Mouse (Mus musculus): ENCODE measurements around the gene Msln. TPM values are rescaled to one million over a fixed set of nuclear protein-coding genes. Genes with fewer than 3 reads are reported as not detected.
"Not testable (repeated sequence)": the region's sequence is repeated elsewhere in the genome, so short reads cannot be mapped to it uniquely, and the experiment has no call there.

The Msln gene
- polyA plus RNA-seq, 1 experiment from 2014 or later: 42.8 TPM

- no peak overlapping the region for H3K9ac ChIP-seq (ENCODE audit: low read length)
- ATAC-seq (ENCODE audit: low read depth): peak; percentile 72
- WGBS: 55% methylated on average over 9 of the region's 9 CpGs
- no peak overlapping the region for H3K4me2 ChIP-seq (ENCODE audit: low read depth, low read length)
- H3K4me1 ChIP-seq (replicated peaks; ENCODE audit: control insufficient read depth, insufficient read depth, low read length): peaks cover 7% of the 10 kb centered on the region
- H3K9me3 ChIP-seq (ENCODE audit: control insufficient read depth, low read length): no peaks in the 10 kb centered on the region
- no peaks in the 10 kb centered on the region for H3K27me3 ChIP-seq (ENCODE audit: control insufficient read depth, insufficient read depth, low read depth, low read length)
- no peaks in the 10 kb centered on the region for H3K36me3 ChIP-seq (ENCODE audit: control insufficient read depth, insufficient read depth, low read length)
- peak overlapping the region; percentile 86 for H3K27ac ChIP-seq (ENCODE audit: low read length)
- H3K4me3 ChIP-seq (ENCODE audit: low read length): no peak overlapping the region
Observed at GRCm38 (mm10) chr17:25756378-25757242, 2.4 kb upstream of the Msln start.

- H3K9me3 ChIP-seq (ENCODE audit: control insufficient read depth, low read length): no peaks in the 10 kb centered on the region
- H3K27me3 ChIP-seq (ENCODE audit: control insufficient read depth, insufficient read depth, low read depth, low read length): no peaks in the 10 kb centered on the region
- 12% methylated on average over 4 of the region's 4 CpGs for WGBS
- H3K36me3 ChIP-seq (ENCODE audit: control insufficient read depth, insufficient read depth, low read length): no peaks in the 10 kb centered on the region
- H3K4me3 ChIP-seq (ENCODE audit: low read length): no peak overlapping the region
- ATAC-seq (ENCODE audit: low read depth): peak; percentile 67
- H3K9ac ChIP-seq (ENCODE audit: low read length): peak overlapping the region; percentile 24; the same call in 1 of the 2 replicates
- no peak overlapping the region for H3K4me2 ChIP-seq (ENCODE audit: low read depth, low read length)
- peaks cover 13% of the 10 kb centered on the region for H3K4me1 ChIP-seq (replicated peaks; ENCODE audit: control insufficient read depth, insufficient read depth, low read length)
- H3K27ac ChIP-seq (ENCODE audit: low read length): peak overlapping the region; percentile 86
Observed at GRCm38 (mm10) chr17:25755627-25756377, 1.6 kb upstream of the Msln start.

GRCm38 (mm10) chr17:25755086-25755485 is 908 bp upstream of the Msln start:
- Histone ChIP-seq H3K9ac (ENCODE audit: low read length) (no peak overlapping the region), H3K36me3 (ENCODE audit: control insufficient read depth, insufficient read depth, low read length) (no peaks in the 10 kb centered on the region), H3K27me3 (ENCODE audit: control insufficient read depth, insufficient read depth, low read depth, low read length) (no peaks in the 10 kb centered on the region), H3K4me3 (ENCODE audit: low read length) (no peak overlapping the region), H3K4me2 (ENCODE audit: low read depth, low read length) (no peak overlapping the region), H3K9me3 (ENCODE audit: control insufficient read depth, low read length) (no peaks in the 10 kb centered on the region), H3K4me1 (replicated peaks; ENCODE audit: control insufficient read depth, insufficient read depth, low read length) (peaks cover 13% of the 10 kb centered on the region), H3K27ac (ENCODE audit: low read length) (peak overlapping the region; percentile 59)
- 63% methylated on average over 4 of the region's 4 CpGs for WGBS
- ATAC-seq (ENCODE audit: low read depth): no peak

GRCm38 (mm10) chr17:25751446-25751845 is 2.7 kb downstream of the Msln start:
- H3K4me3 ChIP-seq (ENCODE audit: low read length): no peak overlapping the region
- H3K9ac ChIP-seq (ENCODE audit: low read length): 0 out of 2 replicates have a peak overlapping the region, but pooled peaks have one; percentile 24
- H3K27me3 ChIP-seq (ENCODE audit: control insufficient read depth, insufficient read depth, low read depth, low read length): no peaks in the 10 kb centered on the region
- H3K36me3 ChIP-seq (ENCODE audit: control insufficient read depth, insufficient read depth, low read length): no peaks in the 10 kb centered on the region
- H3K27ac ChIP-seq (ENCODE audit: low read length): peak overlapping the region; percentile 22; the same call in 1 of the 2 replicates
- no peak overlapping the region for H3K4me2 ChIP-seq (ENCODE audit: low read depth, low read length)
- peaks cover 12% of the 10 kb centered on the region for H3K4me1 ChIP-seq (replicated peaks; ENCODE audit: control insufficient read depth, insufficient read depth, low read length)
- no peaks in the 10 kb centered on the region for H3K9me3 ChIP-seq (ENCODE audit: control insufficient read depth, low read length)
- ATAC-seq (ENCODE audit: low read depth): peak; percentile 41; the same call in 1 of the 2 replicates
- 8% methylated on average over 5 of the region's 5 CpGs for WGBS

- ATAC-seq (ENCODE audit: low read depth): peak; percentile 58
- H3K9me3 ChIP-seq (ENCODE audit: control insufficient read depth, low read length): no peaks in the 10 kb centered on the region
- H3K36me3 ChIP-seq (ENCODE audit: control insufficient read depth, insufficient read depth, low read length): no peaks in the 10 kb centered on the region
- no peak overlapping the region for H3K4me3 ChIP-seq (ENCODE audit: low read length)
- H3K27me3 ChIP-seq (ENCODE audit: control insufficient read depth, insufficient read depth, low read depth, low read length): no peaks in the 10 kb centered on the region
- no peak overlapping the region for H3K4me2 ChIP-seq (ENCODE audit: low read depth, low read length)
- H3K27ac ChIP-seq (ENCODE audit: low read length): no peak overlapping the region
- H3K4me1 ChIP-seq (replicated peaks; ENCODE audit: control insufficient read depth, insufficient read depth, low read length): peaks cover 7% of the 10 kb centered on the region
- WGBS: 64% methylated on average over 6 of the region's 6 CpGs
- no peak overlapping the region for H3K9ac ChIP-seq (ENCODE audit: low read length)
Observed at GRCm38 (mm10) chr17:25749314-25749713, 4.9 kb downstream of the Msln start.

GRCm38 (mm10) chr17:25748238-25748637 is 5.9 kb downstream of the Msln start:
- H3K36me3 ChIP-seq (ENCODE audit: control insufficient read depth, insufficient read depth, low read length): no peaks in the 10 kb centered on the region
- no peak for ATAC-seq (ENCODE audit: low read depth)
- WGBS: 88% methylated on average over 4 of the region's 4 CpGs

GRCm38 (mm10) chr17:25744311-25744710 is 9.9 kb downstream of the Msln start:
- Histone ChIP-seq H3K27me3 (ENCODE audit: control insufficient read depth, insufficient read depth, low read depth, low read length) (no peaks in the 10 kb centered on the region), H3K9me3 (ENCODE audit: control insufficient read depth, low read length) (no peaks in the 10 kb centered on the region), H3K4me1 (replicated peaks; ENCODE audit: control insufficient read depth, insufficient read depth, low read length) (no peaks in the 10 kb centered on the region), H3K4me2 (ENCODE audit: low read depth, low read length) (no peak overlapping the region), H3K9ac (ENCODE audit: low read length) (no peak overlapping the region), H3K4me3 (ENCODE audit: low read length) (no peak overlapping the region), H3K36me3 (ENCODE audit: control insufficient read depth, insufficient read depth, low read length) (no peaks in the 10 kb centered on the region), H3K27ac (ENCODE audit: low read length) (no peak overlapping the region)
- WGBS: 62% methylated on average over 10 of the region's 10 CpGs
- ATAC-seq (ENCODE audit: low read depth): no peak

More at GRCm38 (mm10) chr17:25748238-25748637, 5.9 kb downstream of the Msln start:
- H3K9me3 ChIP-seq (ENCODE audit: control insufficient read depth, low read length): no peaks in the 10 kb centered on the region
- H3K4me2 ChIP-seq (ENCODE audit: low read depth, low read length): no peak overlapping the region
- H3K27ac ChIP-seq (ENCODE audit: low read length): peak overlapping the region; percentile 37; the same call in 1 of the 2 replicates
- H3K4me3 ChIP-seq (ENCODE audit: low read length): no peak overlapping the region
- peaks cover 7% of the 10 kb centered on the region for H3K4me1 ChIP-seq (replicated peaks; ENCODE audit: control insufficient read depth, insufficient read depth, low read length)
- no peaks in the 10 kb centered on the region for H3K27me3 ChIP-seq (ENCODE audit: control insufficient read depth, insufficient read depth, low read depth, low read length)
- H3K9ac ChIP-seq (ENCODE audit: low read length): no peak overlapping the region

GRCm38 (mm10) chr17:25743831-25744230 is 10.3 kb downstream of the Msln start:
- no peak overlapping the region for H3K27ac ChIP-seq (ENCODE audit: low read length)
- 83% methylated on average over 9 of the region's 9 CpGs for WGBS
- no peaks in the 10 kb centered on the region for H3K4me1 ChIP-seq (replicated peaks; ENCODE audit: control insufficient read depth, insufficient read depth, low read length)
- H3K4me3 ChIP-seq (ENCODE audit: low read length): no peak overlapping the region
- no peaks in the 10 kb centered on the region for H3K9me3 ChIP-seq (ENCODE audit: control insufficient read depth, low read length)
- H3K27me3 ChIP-seq (ENCODE audit: control insufficient read depth, insufficient read depth, low read depth, low read length): no peaks in the 10 kb centered on the region
- ATAC-seq (ENCODE audit: low read depth): no peak
- no peak overlapping the region for H3K9ac ChIP-seq (ENCODE audit: low read length)
- H3K36me3 ChIP-seq (ENCODE audit: control insufficient read depth, insufficient read depth, low read length): no peaks in the 10 kb centered on the region
- H3K4me2 ChIP-seq (ENCODE audit: low read depth, low read length): no peak overlapping the region

- not testable (repeated sequence) for H3K27ac ChIP-seq (ENCODE audit: low read length); H3K4me3 ChIP-seq (ENCODE audit: low read length); H3K9ac ChIP-seq (ENCODE audit: low read length); H3K4me1 ChIP-seq (replicated peaks; ENCODE audit: control insufficient read depth, insufficient read depth, low read length); H3K27me3 ChIP-seq (ENCODE audit: control insufficient read depth, insufficient read depth, low read depth, low read length); ATAC-seq (ENCODE audit: low read depth); H3K36me3 ChIP-seq (ENCODE audit: control insufficient read depth, insufficient read depth, low read length); H3K9me3 ChIP-seq (ENCODE audit: control insufficient read depth, low read length); H3K4me2 ChIP-seq (ENCODE audit: low read depth, low read length)
- 68% methylated on average over 12 of the region's 12 CpGs for WGBS
Observed at GRCm38 (mm10) chr17:25741471-25741870, 12.7 kb downstream of the Msln start.

Measured in lung, embryonic 16.5 days (tissue).